ENCODE assay signal across 12 mouse cellular contexts in the genomic region with DNA sequence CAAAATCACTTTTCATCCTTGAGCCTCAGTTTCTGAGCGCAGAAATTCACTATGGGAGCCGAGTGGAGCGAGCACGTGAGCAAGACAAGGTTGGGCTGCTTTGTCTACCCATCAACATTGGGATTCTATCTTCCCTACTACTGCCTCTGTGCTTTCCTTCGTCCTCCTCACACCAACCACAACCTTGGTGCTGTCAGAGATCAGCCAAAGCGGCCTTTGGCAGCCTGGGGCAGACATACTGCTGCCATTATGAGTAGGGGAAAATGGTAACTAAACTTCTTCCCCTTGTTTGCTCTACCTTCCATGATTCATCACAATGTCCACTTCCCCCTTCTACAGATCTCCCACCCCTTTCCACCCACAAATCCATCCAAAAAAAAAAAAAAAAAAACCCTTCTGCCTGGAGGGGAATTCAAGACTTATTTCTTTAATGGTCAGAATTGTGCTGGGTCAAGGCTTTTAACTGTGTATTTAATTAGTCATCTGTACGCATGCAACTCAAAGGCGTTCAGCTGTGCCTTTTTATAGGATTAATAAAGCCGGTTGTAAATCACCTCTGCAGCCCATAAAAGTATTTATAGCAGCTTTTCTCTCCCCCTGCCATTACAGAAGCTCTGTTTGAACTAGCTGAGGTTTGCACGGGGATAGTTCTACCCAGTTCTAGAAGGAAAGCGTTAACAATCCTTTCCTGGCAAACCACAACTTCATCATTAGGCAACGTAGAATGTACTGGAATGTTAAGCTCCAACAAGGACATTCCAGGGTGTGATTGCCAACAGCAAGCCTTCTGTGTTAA.
DNase-seq lines count a peak whose midpoint lies in the region; ATAC-seq and TF ChIP-seq lines count a peak whose summit lies in the region.
"Had no signal": no experiment of that assay in that cellular context is flagged by ENCODE, and none has a peak within 500 bp of the region (broad histone marks: within the 10 kb centered on the region; RNA-seq: fewer than 3 reads in every experiment).

No protein-coding gene starts in this region.

- H3K27ac ChIP-seq in lung, postnatal 0 days (ENCODE audit: low read length), result no peak overlapping the region
- peak overlapping the region; percentile 76 for H3K27ac ChIP-seq in kidney, embryonic 16.5 days (ENCODE audit: low read length)
- H3K27ac ChIP-seq in stomach, embryonic 14.5 days (ENCODE audit: low read length), result peak overlapping the region; percentile 36; the same call in 1 of the 2 replicates
- H3K27ac ChIP-seq in hindbrain, embryonic 10.5 days, result no peak overlapping the region
- H3K27ac ChIP-seq: liver, embryonic 14.5 days; neural tube, embryonic 13.5 days had no signal

- peak; percentile 75 for DNase-seq in lung, postnatal 0 days (ENCODE audit: low spot score)
- DNase-seq in lung, postnatal 14 days, result no peak
- peak; percentile 90 for DNase-seq in forelimb bud, embryonic 11.5 days (ENCODE audit: low read depth, low spot score)
- no peak for DNase-seq in spleen, postnatal 14 days (ENCODE audit: low spot score in 2 of 2)
- DNase-seq in hindbrain, embryonic 10.5 days (ENCODE audit: low spot score), result no peak
- DNase-seq: cerebellum, adult 11 months; gastrocnemius, postnatal 14 days; thymus, adult 2 months had no signal

- 64% methylated on average over 12 of the region's 12 CpGs for WGBS in lung, postnatal 0 days
- WGBS in kidney, embryonic 16.5 days, result 45% methylated on average over 12 of the region's 12 CpGs
- WGBS in stomach, embryonic 14.5 days, result 60% methylated on average over 12 of the region's 12 CpGs
- 88% methylated on average over 12 of the region's 12 CpGs for WGBS in hindbrain, embryonic 10.5 days

- TF ChIP-seq EP300 in lung, postnatal 0 days (IDR thresholded peaks at IDR 0.05), result peak; percentile 66

- no peaks in the 10 kb centered on the region for H3K9me3 ChIP-seq in lung, postnatal 0 days (ENCODE audit: low read length)
- no peaks in the 10 kb centered on the region for H3K9me3 ChIP-seq in kidney, embryonic 16.5 days (ENCODE audit: low read length)
- H3K9me3 ChIP-seq in stomach, embryonic 14.5 days (ENCODE audit: control insufficient read depth, low read depth, low read length), result no peaks in the 10 kb centered on the region
- no peaks in the 10 kb centered on the region for H3K9me3 ChIP-seq in hindbrain, embryonic 10.5 days
- H3K9me3 ChIP-seq: neural tube, embryonic 13.5 days had no signal

- H3K9ac ChIP-seq in lung, postnatal 0 days (replicated peaks; ENCODE audit: low read depth), result no peak overlapping the region
- no peak overlapping the region for H3K9ac ChIP-seq in kidney, embryonic 16.5 days (replicated peaks; ENCODE audit: low read length)
- no peak overlapping the region for H3K9ac ChIP-seq in stomach, embryonic 14.5 days (replicated peaks; ENCODE audit: low read depth, low read length)
- H3K9ac ChIP-seq: liver, embryonic 14.5 days; neural tube, embryonic 13.5 days had no signal

- no peaks in the 10 kb centered on the region for H3K36me3 ChIP-seq in lung, postnatal 0 days (ENCODE audit: insufficient read depth, low read length)
- no peaks in the 10 kb centered on the region for H3K36me3 ChIP-seq in kidney, embryonic 16.5 days (ENCODE audit: insufficient read depth, low read length)
- no peaks in the 10 kb centered on the region for H3K36me3 ChIP-seq in stomach, embryonic 14.5 days (ENCODE audit: control insufficient read depth, insufficient read depth, low read length)
- H3K36me3 ChIP-seq in hindbrain, embryonic 10.5 days, result no peaks in the 10 kb centered on the region
- H3K36me3 ChIP-seq: neural tube, embryonic 13.5 days had no signal

- no peak for TF ChIP-seq CTCF in lung, postnatal 0 days (IDR thresholded peaks at IDR 0.05)

- H3K4me3 ChIP-seq in lung, postnatal 0 days (ENCODE audit: low read depth, low read length), result no peak overlapping the region
- no peak overlapping the region for H3K4me3 ChIP-seq in kidney, embryonic 16.5 days (ENCODE audit: low read length)
- no peak overlapping the region for H3K4me3 ChIP-seq in stomach, embryonic 14.5 days (ENCODE audit: low read depth, low read length)
- H3K4me3 ChIP-seq in hindbrain, embryonic 10.5 days, result no peak overlapping the region
- H3K4me3 ChIP-seq: neural tube, embryonic 13.5 days had no signal

- no peaks in the 10 kb centered on the region for H3K4me1 ChIP-seq in lung, postnatal 0 days (ENCODE audit: insufficient read depth, low read depth, low read length)
- H3K4me1 ChIP-seq in kidney, embryonic 16.5 days (ENCODE audit: insufficient read depth, low read length), result peaks cover 10% of the 10 kb centered on the region
- H3K4me1 ChIP-seq in stomach, embryonic 14.5 days (ENCODE audit: control insufficient read depth, insufficient read depth, low read length), result no peaks in the 10 kb centered on the region
- no peaks in the 10 kb centered on the region for H3K4me1 ChIP-seq in hindbrain, embryonic 10.5 days (replicated peaks)

- no peak overlapping the region for H3K4me2 ChIP-seq in lung, postnatal 0 days (replicated peaks; ENCODE audit: low read depth, low read length)
- no peak overlapping the region for H3K4me2 ChIP-seq in kidney, embryonic 16.5 days (replicated peaks; ENCODE audit: low read depth, low read length)
- H3K4me2 ChIP-seq in stomach, embryonic 14.5 days (replicated peaks; ENCODE audit: low read depth, low read length), result no peak overlapping the region
- H3K4me2 ChIP-seq: neural tube, embryonic 13.5 days had no signal

- peak; percentile 61 for ATAC-seq in lung, postnatal 0 days
- peak; percentile 92 for ATAC-seq in kidney, embryonic 16.5 days (ENCODE audit: low FRiP score, low TSS enrichment)
- ATAC-seq in stomach, embryonic 14.5 days (ENCODE audit: insufficient number of reproducible peaks, insufficient read depth, low FRiP score, low read depth), result no peak

- H3K27me3 ChIP-seq in lung, postnatal 0 days (replicated peaks; ENCODE audit: insufficient read depth, low read length), result no peaks in the 10 kb centered on the region
- no peaks in the 10 kb centered on the region for H3K27me3 ChIP-seq in kidney, embryonic 16.5 days (ENCODE audit: insufficient read depth, low read length)
- H3K27me3 ChIP-seq in stomach, embryonic 14.5 days (ENCODE audit: control insufficient read depth, insufficient read depth, low read length), result no peaks in the 10 kb centered on the region
- no peaks in the 10 kb centered on the region for H3K27me3 ChIP-seq in hindbrain, embryonic 10.5 days (ENCODE audit: insufficient read depth, poor library complexity, severe bottlenecking)
- H3K27me3 ChIP-seq: neural tube, embryonic 13.5 days had no signal

Comparison
In these comparisons a context has a peak if more than half of its experiments do, and no peak if none do; other contexts are left out.
1. DNase-seq: peak in lung, postnatal 0 days (single experiment) and forelimb bud, embryonic 11.5 days (single experiment); none in lung, postnatal 14 days (single experiment), spleen, postnatal 14 days (0 of 2) and hindbrain, embryonic 10.5 days (single experiment).
2. H3K27ac ChIP-seq: peak in kidney, embryonic 16.5 days (single experiment) and stomach, embryonic 14.5 days (single experiment); none in lung, postnatal 0 days (single experiment) and hindbrain, embryonic 10.5 days (single experiment).